Mouse (Mus musculus) hindbrain, postnatal 0 days (tissue): ENCODE results near the gene Gm42688. TPM values are rescaled to one million over a fixed set of nuclear protein-coding genes. Genes with fewer than 3 reads are reported as not detected.
A peak's percentile ranks its signal among the peaks of the same experiment; 100 is the strongest.

ENCODE experiments used
- ATAC-seq: fragments of 200-750 bp; cut with Nextera tagmentation; 2 replicates; pipeline ENCODE4 v1.8.0; 2017; ENCODE audit warnings: mild to moderate bottlenecking, moderate TSS enrichment, moderate library complexity
- DNase-seq: peaks from one replicate; pipeline ENCODE4 v3.0.0-alpha.2; 2015; ENCODE audit warnings: low spot score
- H3K27ac ChIP-seq: fragments of 300-500 bp; sonication (generic); 2 replicates; pipeline ENCODE4 v1.5.1; 2014; ENCODE audit warnings: mild to moderate bottlenecking
- H3K27me3 ChIP-seq: fragments of 300-500 bp; sonication (generic); 2 replicates; pipeline ENCODE4 v1.6.1; 2014; ENCODE audit warnings: low read length, mixed read lengths; ENCODE audit not compliant: insufficient read depth
- H3K36me3 ChIP-seq: fragments of 300-500 bp; sonication (generic); 2 replicates; pipeline ENCODE4 v1.6.1; 2014; ENCODE audit warnings: low read length, mixed read lengths; ENCODE audit not compliant: insufficient read depth
- H3K4me1 ChIP-seq: fragments of 300-500 bp; sonication (generic); 2 replicates; pipeline ENCODE4 v1.6.1; 2014; ENCODE audit warnings: antibody characterized with exemption, low read length, mixed read lengths; ENCODE audit not compliant: insufficient read depth
- H3K4me2 ChIP-seq: fragments of 300-500 bp; sonication (generic); 2 replicates; pipeline ENCODE4 v1.6.1; 2014; ENCODE audit warnings: low read depth, mild to moderate bottlenecking, low read length, moderate library complexity, mixed read lengths
- H3K4me3 ChIP-seq: fragments of 300-500 bp; sonication (generic); 2 replicates; pipeline ENCODE4 v1.5.1; 2014; ENCODE audit warnings: low read length
- H3K9ac ChIP-seq: fragments of 300-500 bp; sonication (generic); replicated peaks from 2 replicates; pipeline ENCODE4 v1.6.1; 2014; ENCODE audit warnings: mild to moderate bottlenecking, low read length, moderate library complexity, mixed read lengths
- H3K9me3 ChIP-seq: fragments of 300-500 bp; sonication (generic); 2 replicates; pipeline ENCODE4 v1.6.1; 2016; ENCODE audit warnings: low read length, mixed read lengths
- CTCF ChIP-seq: IDR thresholded peaks from 2 replicates; pipeline ENCODE4 v1.5.1; 2016; ENCODE audit warnings: antibody characterized with exemption, control low read depth, low read depth
- WGBS: fragments of 180-500 bp; shearing (Covaris S2); extraction: QIAGEN DNeasy Blood & Tissue Kit; methylation state at CpG from one replicate; pipeline ENCODE4 v1.1.7; 2014; 5-methylcytosine and 5-hydroxymethylcytosine counted together
- polyA plus RNA-seq: library from polyadenylated mRNA; unstranded; fragments of >200 nt; fragmentation: Nextera tagmentation; extraction: Ambion mirVana; gene quantifications from 2 replicates; pipeline ENCODE4 v1.2.1, GENCODE M21; 2015
- total RNA-seq: library from RNA; depleted of rRNA; stranded (reverse); fragments of >200 nt; gene quantifications from 2 replicates; pipeline ENCODE4 v1.2.3, GENCODE M21; 2014

Gene Gm42688
- total and polyA plus RNA-seq, 2 experiments from 2014 or later: 3.7 to 4.3 TPM

GRCm38 (mm10) chr6:83070311-83071219 lies 30.9 kb upstream of the Gm42688 start:
- no peak for DNase-seq
- no peak for TF ChIP-seq CTCF

GRCm38 (mm10) chr6:83071220-83071619 lies 30.2 kb upstream of the Gm42688 start:
- no peaks in the 10 kb centered on the region for H3K9me3 ChIP-seq
- no peak overlapping the region for H3K27ac ChIP-seq
- H3K36me3 ChIP-seq: no peaks in the 10 kb centered on the region
- H3K4me2 ChIP-seq: no peak overlapping the region
- peaks cover 85% of the 10 kb centered on the region for H3K27me3 ChIP-seq
- peak; percentile 27; the same call in 1 of the 2 replicates for ATAC-seq
- H3K4me3 ChIP-seq: no peak overlapping the region
- WGBS: under 1% methylated on average over 19 of the region's 24 CpGs
- no peak for DNase-seq
- H3K4me1 ChIP-seq: no peaks in the 10 kb centered on the region
- H3K9ac ChIP-seq: no peak overlapping the region
- no peak for TF ChIP-seq CTCF

More at GRCm38 (mm10) chr6:83070311-83071219, 30.9 kb upstream of the Gm42688 start:
- 2% methylated on average over 56 of the region's 58 CpGs for WGBS
- Histone ChIP-seq H3K4me3 (peak overlapping the region; percentile 1; the same call in 1 of the 2 replicates), H3K4me2 (no peak overlapping the region; the same call in 1 of the 2 replicates), H3K9me3 (no peaks in the 10 kb centered on the region), H3K9ac (no peak overlapping the region), H3K4me1 (no peaks in the 10 kb centered on the region), H3K27me3 (peaks cover 89% of the 10 kb centered on the region), H3K27ac (no peak overlapping the region), H3K36me3 (no peaks in the 10 kb centered on the region)
- ATAC-seq: no peak

GRCm38 (mm10) chr6:83074979-83075378 lies 26.4 kb upstream of the Gm42688 start:
- DNase-seq (no peak), ATAC-seq (no peak)
- peak; percentile 35 for TF ChIP-seq CTCF
- WGBS: 9% methylated on average over 2 of the region's 2 CpGs
- Histone ChIP-seq H3K27me3 (peaks cover 54% of the 10 kb centered on the region), H3K9ac (no peak overlapping the region), H3K27ac (no peak overlapping the region), H3K36me3 (no peaks in the 10 kb centered on the region), H3K9me3 (no peaks in the 10 kb centered on the region), H3K4me2 (no peak overlapping the region), H3K4me3 (no peak overlapping the region), H3K4me1 (no peaks in the 10 kb centered on the region)

GRCm38 (mm10) chr6:83077630-83078323 lies 23.6 kb upstream of the Gm42688 start, which contains the start of gene Pcgf1:
Gene Pcgf1 (plus strand): TSS chr6:83077869.
- H3K4me1 ChIP-seq: no peaks in the 10 kb centered on the region

GRCm38 (mm10) chr6:83078324-83078858 lies 23.0 kb upstream of the Gm42688 start:
- Histone ChIP-seq H3K27ac (peak overlapping the region; percentile 95), H3K4me2 (peak overlapping the region; percentile 86), H3K27me3 (peaks cover 24% of the 10 kb centered on the region), H3K9ac (peak overlapping the region; percentile 59), H3K4me1 (no peaks in the 10 kb centered on the region), H3K36me3 (0 out of 2 replicates have a peak, but pooled peaks cover 4% of the 10 kb centered on the region), H3K9me3 (no peaks in the 10 kb centered on the region), H3K4me3 (peak overlapping the region; percentile 66)
- under 1% methylated on average over 46 of the region's 46 CpGs for WGBS
- TF ChIP-seq CTCF: peak; percentile 62
- ATAC-seq (peak; percentile 94), DNase-seq (peak; percentile 99)

More at GRCm38 (mm10) chr6:83077630-83078323, 23.6 kb upstream of the Gm42688 start, which contains the start of gene Pcgf1:
- DNase-seq (peak; percentile 28), ATAC-seq (peak; percentile 68)
- no peak for TF ChIP-seq CTCF
- WGBS: under 1% methylated on average over 54 of the region's 54 CpGs
- H3K27ac ChIP-seq: peak within 1 kb of the TSS; percentile 95
- H3K36me3 ChIP-seq: 0 out of 2 replicates have a peak, but pooled peaks cover 4% of the 10 kb centered on the region
- H3K9ac ChIP-seq: peak within 1 kb of the TSS; percentile 59
- peaks cover 26% of the 10 kb centered on the region for H3K27me3 ChIP-seq
- H3K4me2 ChIP-seq: peak within 1 kb of the TSS; percentile 86
- H3K9me3 ChIP-seq: no peaks in the 10 kb centered on the region
- peak within 1 kb of the TSS; percentile 66 for H3K4me3 ChIP-seq

- H3K4me2 ChIP-seq: no peak overlapping the region
- H3K4me1 ChIP-seq: no peaks in the 10 kb centered on the region
- H3K9me3 ChIP-seq: no peaks in the 10 kb centered on the region
- no peak overlapping the region for H3K9ac ChIP-seq
- WGBS: 98% methylated on average over 5 of the region's 5 CpGs
- DNase-seq (no peak), ATAC-seq (no peak)
- H3K27me3 ChIP-seq: peaks cover 25% of the 10 kb centered on the region
- 0 out of 2 replicates have a peak, but pooled peaks cover 4% of the 10 kb centered on the region for H3K36me3 ChIP-seq
- no peak overlapping the region for H3K4me3 ChIP-seq
- H3K27ac ChIP-seq: no peak overlapping the region
- no peak for TF ChIP-seq CTCF
These were observed 21.2 kb upstream of the Gm42688 start for GRCm38 (mm10) chr6:83080210-83080609.
